Mouse (Mus musculus) liver, adult 10 weeks (tissue): Measurements from ENCODE around the gene Zfp329. TPM values are rescaled to one million over a fixed set of nuclear protein-coding genes. Genes with fewer than 3 reads are reported as not detected.

ENCODE experiments used
- polyA plus RNA-seq: library from polyadenylated mRNA; stranded (reverse); fragments of 350-450 nt; fragmentation: Illumina TruSeq; extraction: RNeasy Lipid Tissue Mini Kit (QIAGEN cat#74804); gene quantifications from one replicate; pipeline ENCODE4 v1.2.3, GENCODE M21; 2014; ENCODE audit warnings: low read depth, low replicate concordance

The Zfp329 gene
- polyA plus RNA-seq: 7.7 TPM

DNA sequence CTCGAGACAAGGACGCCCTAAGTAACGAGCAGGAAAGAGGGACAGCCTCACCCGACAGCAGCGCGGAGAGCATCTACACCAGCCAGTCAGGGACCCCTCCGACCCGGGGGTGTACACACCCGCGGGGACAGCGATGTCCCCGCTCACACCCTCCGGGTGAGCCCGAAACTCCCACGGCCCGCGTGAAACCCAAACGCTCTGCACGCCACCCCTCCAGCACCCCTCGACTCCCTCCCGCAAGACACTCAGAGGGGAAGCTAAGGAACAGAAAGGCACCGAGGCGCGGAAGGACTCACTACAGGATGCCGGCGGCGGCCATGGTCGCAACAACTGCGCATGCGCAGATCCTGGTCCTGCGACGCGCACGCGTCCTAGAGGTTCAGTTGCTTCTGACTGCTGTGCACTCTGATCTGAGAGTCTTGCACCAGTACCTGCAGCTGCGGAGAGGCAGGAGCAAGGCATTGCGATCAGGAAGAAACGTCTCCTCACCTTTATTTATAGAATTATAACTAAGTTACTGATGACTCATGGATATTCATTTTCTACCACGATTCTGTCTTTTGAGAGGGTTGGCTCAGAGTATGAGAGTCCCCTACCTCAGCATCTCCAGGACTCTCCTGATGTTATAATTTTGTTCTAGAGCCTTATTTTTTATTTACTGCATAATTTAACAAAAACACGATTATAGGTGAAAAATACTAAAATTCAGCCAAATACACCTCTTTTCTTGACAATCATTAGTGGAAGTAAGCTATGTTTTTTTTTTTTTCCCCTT lies at the start of gene Zfp329:
Gene Zfp329 (minus strand): TSS at position 338 of the 775 bp plus-strand sequence.

DNA sequence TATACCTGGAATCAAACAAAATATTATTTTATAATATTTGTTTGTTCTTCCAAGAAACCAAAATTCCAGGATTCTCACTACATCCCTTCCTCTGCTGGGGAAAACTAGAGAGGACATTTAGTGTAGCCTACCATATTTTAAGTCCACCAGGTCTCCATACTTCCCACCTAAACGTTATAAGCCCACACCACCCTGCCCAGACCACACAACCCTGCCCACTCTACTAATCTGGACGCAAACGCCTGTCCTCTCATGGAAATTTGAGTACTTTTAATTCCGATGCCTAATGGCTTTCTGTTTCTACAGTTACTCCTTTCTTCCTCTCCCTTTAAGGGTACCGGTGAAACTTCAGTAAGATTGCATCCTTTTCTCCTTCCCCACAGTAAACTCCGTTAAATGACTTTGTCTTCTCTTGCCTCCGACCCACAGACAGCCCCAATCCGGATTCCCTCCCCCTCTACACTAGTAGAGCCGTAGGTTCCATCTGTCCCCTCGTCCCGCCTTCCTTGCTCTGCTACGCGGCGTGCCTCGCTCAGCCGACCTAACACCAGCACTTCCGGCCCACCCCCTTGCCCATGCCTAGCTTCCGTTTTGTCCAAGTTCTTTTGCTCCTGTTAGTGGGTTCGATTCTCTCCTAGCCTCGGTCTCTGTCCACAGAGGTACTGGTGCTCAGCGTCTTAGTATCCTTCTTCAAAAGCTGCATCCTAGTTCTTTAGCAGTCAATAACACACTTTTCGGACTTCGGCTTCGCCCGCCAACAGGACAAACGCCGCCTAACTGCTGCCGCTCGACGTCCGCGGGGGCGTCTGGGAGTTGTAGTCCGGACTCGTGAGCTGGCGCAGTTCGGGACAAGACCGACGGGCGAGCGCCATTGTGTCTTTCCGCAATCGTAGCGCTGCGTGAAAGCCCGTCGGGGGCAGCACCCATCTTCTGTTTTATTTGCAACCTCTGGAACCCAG lies 15.8 kb upstream of the Zfp329 start, which contains the start of gene Zfp110:
Gene Zfp110 (plus strand): TSS at position 600 of the 959 bp plus-strand sequence.

DNA sequence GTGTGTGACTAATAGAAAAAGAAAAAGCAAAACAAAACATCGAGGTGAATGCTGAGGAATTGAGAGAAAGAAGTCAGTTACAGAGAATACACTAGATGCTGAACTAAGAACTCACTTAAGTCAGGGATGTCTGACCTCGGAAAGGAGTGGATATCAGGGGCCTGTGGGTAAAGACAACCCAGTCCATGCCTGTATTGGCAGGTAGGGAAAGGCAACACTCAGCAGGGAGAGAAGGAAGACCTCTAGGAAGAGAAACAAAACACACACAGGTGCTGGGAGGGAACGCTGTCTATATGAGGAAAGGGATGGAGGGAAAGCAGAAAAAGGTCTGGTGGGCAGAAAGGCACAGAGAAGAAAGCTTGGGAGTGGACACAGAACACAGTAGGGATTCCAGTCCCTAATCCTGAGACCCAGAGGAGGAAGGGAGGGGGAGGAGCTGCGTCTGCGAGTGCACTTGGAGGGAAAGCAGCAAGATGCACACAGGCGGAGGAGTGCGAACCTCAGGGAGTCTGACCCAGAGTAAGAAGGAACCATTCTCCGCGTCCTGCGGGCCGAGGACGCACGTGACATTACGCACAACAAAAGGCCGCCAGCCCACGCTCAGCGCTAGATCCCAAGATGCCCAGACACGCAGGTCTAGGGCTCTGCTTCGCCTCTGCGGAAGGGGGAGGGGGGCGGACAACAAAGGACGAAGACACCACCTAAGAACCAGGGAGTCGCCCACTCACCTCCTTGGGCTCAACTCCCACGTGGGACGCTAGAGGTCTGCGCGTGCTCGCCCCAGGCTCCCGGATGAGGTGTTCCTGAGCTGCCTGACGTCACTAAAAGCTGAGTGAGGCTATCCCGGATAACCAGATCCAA lies 15.6 kb downstream of the Zfp329 start, which contains the start of gene Zscan18:
Gene Zscan18 (minus strand): TSS at position 770 of the 861 bp plus-strand sequence.

Other genes starting within 250 kb of the Zfp329 start
- gene Vmn2r53, start 210.1 kb downstream of the Zfp329 start, polyA plus RNA-seq: not detected
- not detected for gene Vmn2r54, start 178.5 kb downstream of the Zfp329 start, polyA plus RNA-seq
- not detected for gene Vmn2r55, start 133.9 kb downstream of the Zfp329 start, polyA plus RNA-seq
- gene Vmn2r56, start 83.9 kb downstream of the Zfp329 start, polyA plus RNA-seq: not detected
- 0.45 TPM for gene Zscan18, start 15.2 kb downstream of the Zfp329 start, polyA plus RNA-seq
- 24.1 TPM for gene Zfp110, start 15.9 kb upstream of the Zfp329 start, polyA plus RNA-seq
- 2.3 TPM for gene Zfp128, start 62.3 kb upstream of the Zfp329 start, polyA plus RNA-seq
- 2.5 TPM for gene Zscan22, start 79.0 kb upstream of the Zfp329 start, polyA plus RNA-seq
- 23.2 TPM for gene Rps5, start 103.4 kb upstream of the Zfp329 start, polyA plus RNA-seq
- not detected for gene Rnf225, start 108.6 kb upstream of the Zfp329 start, polyA plus RNA-seq
- gene Zfp324, start 147.0 kb upstream of the Zfp329 start, polyA plus RNA-seq: 1.6 TPM
- 1.9 TPM for gene Zfp446, start 159.0 kb upstream of the Zfp329 start, polyA plus RNA-seq
- gene Slc27a5, start 179.3 kb upstream of the Zfp329 start, polyA plus RNA-seq: 181 TPM
- 18.0 TPM for gene Trim28, start 180.3 kb upstream of the Zfp329 start, polyA plus RNA-seq
- 0.24 TPM for gene Zbtb45, start 191.2 kb upstream of the Zfp329 start, polyA plus RNA-seq
- 78.1 TPM for gene Chmp2a, start 215.9 kb upstream of the Zfp329 start, polyA plus RNA-seq
- 30.5 TPM for gene Ube2m, start 219.4 kb upstream of the Zfp329 start, polyA plus RNA-seq
- 0.11 TPM for gene Mzf1, start 235.9 kb upstream of the Zfp329 start, polyA plus RNA-seq